Mouse (Mus musculus): Measurements from ENCODE around the gene 8030474K03Rik. TPM values are rescaled to one million over a fixed set of nuclear protein-coding genes. Genes with fewer than 3 reads are reported as not detected.
A peak's percentile ranks its signal among the peaks of the same experiment; 100 is the strongest.

The 8030474K03Rik gene
- polyA plus RNA-seq, 1 experiment = not detected

GRCm38 (mm10) chrX:101847191-101847795 lies 52.8 kb downstream of the 8030474K03Rik start:
- TF ChIP-seq CTCF (conservative IDR thresholded peaks at IDR 0.05; ENCODE audit: insufficient read depth, insufficient read length, low read depth, low read length) (no peak), POLR2A (IDR thresholded peaks at IDR 0.05; ENCODE audit: low read depth, low read length) (no peak)

More at GRCm38 (mm10) chrX:101847191-101847795, 52.8 kb downstream of the 8030474K03Rik start:
- Histone ChIP-seq H3K27me3 (replicated peaks; ENCODE audit: control insufficient read depth, insufficient read depth, low read length) (no peaks in the 10 kb centered on the region), H3K27ac (ENCODE audit: insufficient read depth, low read depth, low read length) (peak overlapping the region; percentile 24; the same call in 1 of the 2 replicates), H3K4me3 (ENCODE audit: insufficient read depth, low read depth, low read length) (no peak overlapping the region), H3K4me1 (ENCODE audit: control insufficient read depth, insufficient read depth, low read length) (peaks cover 11% of the 10 kb centered on the region; the same call in 1 of the 2 replicates), H3K36me3 (ENCODE audit: control insufficient read depth, insufficient read depth, low read length) (no peaks in the 10 kb centered on the region)
- DNase-seq = peak; percentile 80
- WGBS = 47% methylated on average over 5 of the region's 5 CpGs

Other genes starting within 250 kb of the 8030474K03Rik start
- 64.3 and 69.4 TPM in 2 replicates for gene Ogt, start 154.6 kb upstream of the 8030474K03Rik start, polyA plus RNA-seq (2012; rRNA removed)
- gene Cxcr3, start 60.4 kb upstream of the 8030474K03Rik start, polyA plus RNA-seq (2012; rRNA removed) = 2.3 and 4.3 TPM in 2 replicates
- 0.13 TPM in 1 of 2 replicates, not detected in the other for gene Gm4779, start 233 bp upstream of the 8030474K03Rik start, polyA plus RNA-seq (2012; rRNA removed)
- gene Nhsl2, start 54.7 kb downstream of the 8030474K03Rik start, polyA plus RNA-seq (2012; rRNA removed) = 3.2 and 4.0 TPM in 2 replicates

All from kidney, adult 2 months (tissue).